Mouse (Mus musculus): ENCODE results near the gene Kctd17.

The Kctd17 gene

GRCm38 (mm10) chr15:78428391-78429138 is at the start of gene Kctd17:
Gene Kctd17, plus strand, starts transcription at chr15:78428564.
- DNase-seq (ENCODE audit: low spot score in 2 of 2): peak; percentile 74 to 80

GRCm38 (mm10) chr15:78380208-78380607 is 48.2 kb upstream of the Kctd17 start:
- DNase-seq (ENCODE audit: low spot score in 2 of 2): no peak

GRCm38 (mm10) chr15:78380741-78381140 is 47.6 kb upstream of the Kctd17 start:
- DNase-seq (ENCODE audit: low spot score in 2 of 2): no peak

GRCm38 (mm10) chr15:78382115-78382514 is 46.2 kb upstream of the Kctd17 start:
- no peak for DNase-seq (ENCODE audit: low spot score in 2 of 2)

GRCm38 (mm10) chr15:78383450-78384219 is 44.7 kb upstream of the Kctd17 start:
- no peak for DNase-seq (ENCODE audit: low spot score in 2 of 2)

GRCm38 (mm10) chr15:78384220-78385116 is 43.9 kb upstream of the Kctd17 start:
- DNase-seq (ENCODE audit: low spot score in 2 of 2): no peak

- DNase-seq (ENCODE audit: low spot score in 2 of 2): no peak
Measured at GRCm38 (mm10) chr15:78385564-78385963, 42.8 kb upstream of the Kctd17 start.

- DNase-seq (ENCODE audit: low spot score in 2 of 2): no peak
Measured at GRCm38 (mm10) chr15:78390855-78391254, 37.5 kb upstream of the Kctd17 start.

GRCm38 (mm10) chr15:78395478-78395962 is 32.8 kb upstream of the Kctd17 start, which contains the start of gene Tex33:
Gene Tex33, minus strand, starts transcription at chr15:78395912.
- no peak for DNase-seq (ENCODE audit: low spot score in 2 of 2)

GRCm38 (mm10) chr15:78401345-78401744 is 27.0 kb upstream of the Kctd17 start:
- DNase-seq (ENCODE audit: low spot score in 2 of 2): no peak

GRCm38 (mm10) chr15:78401921-78402320 is 26.4 kb upstream of the Kctd17 start:
- DNase-seq (ENCODE audit: low spot score in 2 of 2): peak in 1 of 2 experiments; percentile 50

GRCm38 (mm10) chr15:78402423-78402822 is 25.9 kb upstream of the Kctd17 start:
- DNase-seq (ENCODE audit: low spot score in 2 of 2): peak in 1 of 2 experiments; percentile 37

GRCm38 (mm10) chr15:78403301-78403741 is 25.0 kb upstream of the Kctd17 start:
- DNase-seq (ENCODE audit: low spot score in 2 of 2): peak in 1 of 2 experiments; percentile 54

- DNase-seq (ENCODE audit: low spot score in 2 of 2): peak in 1 of 2 experiments; percentile 58
Measured at GRCm38 (mm10) chr15:78403896-78404295, 24.5 kb upstream of the Kctd17 start.

- no peak for DNase-seq (ENCODE audit: low spot score in 2 of 2)
Measured at GRCm38 (mm10) chr15:78405098-78405497, 23.3 kb upstream of the Kctd17 start.

- peak; percentile 86 to 90 for DNase-seq (ENCODE audit: low spot score in 2 of 2)
Measured at GRCm38 (mm10) chr15:78405517-78406211, 22.7 kb upstream of the Kctd17 start, which contains the start of gene Tst. Gene Tst, minus strand, starts transcription at chr15:78405907.

- peak; percentile 83 to 87 for DNase-seq (ENCODE audit: low spot score in 2 of 2)
Measured at GRCm38 (mm10) chr15:78406293-78406934, 21.9 kb upstream of the Kctd17 start, which contains the start of gene Mpst. Gene Mpst, plus strand, starts transcription at chr15:78406416.

- DNase-seq (ENCODE audit: low spot score in 2 of 2): no peak
Measured at GRCm38 (mm10) chr15:78409570-78410052, 18.8 kb upstream of the Kctd17 start.

- DNase-seq (ENCODE audit: low spot score in 2 of 2): no peak
Measured at GRCm38 (mm10) chr15:78413083-78413718, 15.2 kb upstream of the Kctd17 start.
